Mouse (Mus musculus): ENCODE data around the gene Fcgr1.
"Not testable (repeated sequence)": the region's sequence is repeated elsewhere in the genome, so short reads cannot be mapped to it uniquely, and the experiment has no call there.

The Fcgr1 gene

DNA sequence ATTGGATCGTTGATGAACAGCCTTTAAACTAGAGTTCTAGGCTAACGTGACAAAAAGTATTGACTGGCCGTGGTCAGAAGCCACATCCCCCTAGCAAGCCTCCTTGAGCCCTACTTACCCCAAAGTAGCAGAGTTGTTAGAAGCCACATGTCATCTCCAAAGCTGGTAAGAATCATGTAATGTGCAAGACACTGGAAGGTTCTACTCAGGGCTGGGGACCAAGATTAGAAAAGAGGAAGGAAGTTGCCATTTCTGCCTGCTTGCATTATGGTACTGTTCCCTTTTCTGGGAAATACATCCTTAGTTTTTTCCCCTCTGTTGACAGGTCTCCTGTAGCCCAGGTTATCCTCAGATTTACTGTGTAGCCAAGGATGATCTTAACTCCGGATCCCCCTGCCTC, at the start of gene Fcgr1:
Gene Fcgr1 (minus strand): TSS at position 183 of the 400 bp plus-strand sequence.
- DNase-seq (ENCODE audit: low spot score in 2 of 2), result peak; percentile 18 to 20

- not testable (repeated sequence) for DNase-seq (ENCODE audit: low spot score in 2 of 2)
These were observed 48.9 kb upstream of the Fcgr1 start for GRCm38 (mm10) chr3:96342652-96343051.

DNA sequence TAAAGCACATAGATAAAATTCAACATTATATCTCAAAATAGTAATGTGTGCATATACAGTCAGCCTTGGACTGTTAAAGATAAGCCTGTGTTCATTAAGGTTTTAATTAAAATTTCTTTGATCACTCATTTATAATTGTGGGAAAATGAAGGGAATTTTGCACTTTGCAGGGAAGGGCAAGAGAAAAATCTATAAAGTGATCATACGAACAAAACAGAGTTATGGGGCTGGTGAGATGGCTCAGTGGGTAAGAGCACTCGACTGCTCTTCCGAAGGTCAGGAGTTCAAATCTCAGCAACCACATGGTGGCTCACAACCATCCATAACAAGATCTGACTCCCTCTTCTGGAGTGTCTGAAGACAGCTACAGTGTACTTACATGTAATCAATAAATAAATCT, 48.3 kb upstream of the Fcgr1 start:
- not testable (repeated sequence) for DNase-seq (ENCODE audit: low spot score in 2 of 2)

DNA sequence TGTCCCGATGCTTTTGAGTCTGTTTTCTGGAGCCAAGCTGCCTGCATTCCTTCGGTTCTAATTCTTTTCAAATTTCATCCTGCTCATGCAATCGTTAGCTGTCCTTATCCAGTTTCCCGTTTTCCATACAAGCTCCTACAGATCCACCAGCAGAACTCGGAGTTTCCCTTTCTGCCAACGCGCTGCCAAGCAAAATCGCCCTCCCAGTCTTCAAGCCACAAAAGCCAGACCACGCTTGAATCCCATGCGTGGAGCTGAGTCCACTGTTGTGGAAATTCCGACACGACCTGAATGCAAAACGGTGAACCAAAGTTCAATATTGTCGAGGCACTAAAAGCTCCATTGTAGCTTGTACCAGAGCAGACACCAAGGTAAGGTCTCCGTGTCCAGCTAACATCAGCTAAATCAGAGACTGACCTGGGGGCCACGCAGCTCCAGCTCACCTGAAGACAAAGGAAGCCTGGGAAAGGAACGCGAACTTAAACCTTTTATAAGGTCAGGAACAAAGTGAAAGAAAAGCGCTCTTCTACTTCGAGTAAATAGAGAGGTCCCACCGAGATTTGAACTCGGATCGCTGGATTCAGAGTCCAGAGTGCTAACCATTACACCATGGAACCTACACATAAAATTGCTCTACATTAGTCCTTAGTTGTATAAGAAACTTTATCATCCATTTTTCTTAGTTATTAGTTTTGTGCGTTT, 47.0 kb upstream of the Fcgr1 start:
- no peak for DNase-seq (ENCODE audit: low spot score in 2 of 2)

DNA sequence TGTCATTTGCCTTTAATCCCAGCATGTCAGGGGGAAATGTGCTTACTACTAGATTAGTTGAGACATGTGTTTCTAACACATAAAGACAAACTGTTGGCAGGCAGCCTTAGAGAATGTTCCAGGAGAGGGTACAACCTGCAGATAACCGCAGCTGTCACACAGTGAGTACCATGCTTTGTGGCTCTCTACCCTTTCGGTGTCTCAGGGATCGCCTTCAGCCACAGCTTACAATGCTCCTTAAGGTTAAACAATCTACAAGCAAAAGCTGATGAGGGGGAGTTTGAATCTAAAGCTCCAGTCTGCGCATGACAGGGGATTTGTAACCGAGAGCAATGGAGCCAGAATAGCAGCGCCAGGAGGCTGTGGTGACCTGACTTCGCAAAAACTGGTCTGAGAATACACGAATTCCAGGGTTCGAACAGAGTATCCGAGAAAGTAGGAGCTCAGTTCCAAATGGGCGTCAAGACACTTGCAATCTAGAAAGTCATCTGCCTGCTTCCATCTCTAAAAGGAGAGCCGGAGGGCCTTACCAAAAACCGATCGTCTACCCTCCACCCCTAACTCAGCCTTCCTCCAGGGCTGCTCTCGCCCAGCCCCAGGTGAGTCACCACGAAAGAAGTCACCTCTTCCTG, 45.2 kb upstream of the Fcgr1 start:
- no peak for DNase-seq (ENCODE audit: low spot score in 2 of 2)

GRCm38 (mm10) chr3:96338043-96338442, 44.3 kb upstream of the Fcgr1 start:
- DNase-seq (ENCODE audit: low spot score in 2 of 2), result no peak

DNA sequence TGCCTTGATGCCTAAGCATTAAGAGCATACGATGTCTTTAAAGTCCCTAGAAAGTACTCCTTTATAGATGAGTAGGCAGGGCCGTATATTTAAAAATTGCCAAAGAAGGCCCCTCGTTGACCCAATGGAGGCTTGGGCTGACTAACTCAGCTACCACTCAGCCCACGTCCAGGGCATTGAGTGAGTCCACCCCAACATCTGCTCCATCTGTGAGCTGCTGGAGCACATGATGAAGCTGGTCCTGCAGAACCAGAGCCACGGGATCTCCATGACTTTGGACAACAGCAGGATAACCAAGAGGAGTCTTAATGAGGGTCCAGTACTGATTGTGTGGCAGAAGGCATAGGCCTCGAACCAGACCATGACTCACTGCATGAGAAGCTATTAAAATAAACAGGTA, 43.5 kb upstream of the Fcgr1 start:
- no peak for DNase-seq (ENCODE audit: low spot score in 2 of 2)

- DNase-seq (ENCODE audit: low spot score in 2 of 2), result no peak
These were observed 42.9 kb upstream of the Fcgr1 start for GRCm38 (mm10) chr3:96336636-96337035.

- no peak for DNase-seq (ENCODE audit: low spot score in 2 of 2)
These were observed 41.8 kb upstream of the Fcgr1 start for GRCm38 (mm10) chr3:96335591-96335990.

- no peak for DNase-seq (ENCODE audit: low spot score in 2 of 2)
These were observed 41.4 kb upstream of the Fcgr1 start for GRCm38 (mm10) chr3:96335163-96335550.

- DNase-seq (ENCODE audit: low spot score in 2 of 2), result no peak
These were observed 40.7 kb upstream of the Fcgr1 start for GRCm38 (mm10) chr3:96334175-96335162.

GRCm38 (mm10) chr3:96333396-96334174, 39.8 kb upstream of the Fcgr1 start:
- DNase-seq (ENCODE audit: low spot score in 2 of 2), result no peak

DNA sequence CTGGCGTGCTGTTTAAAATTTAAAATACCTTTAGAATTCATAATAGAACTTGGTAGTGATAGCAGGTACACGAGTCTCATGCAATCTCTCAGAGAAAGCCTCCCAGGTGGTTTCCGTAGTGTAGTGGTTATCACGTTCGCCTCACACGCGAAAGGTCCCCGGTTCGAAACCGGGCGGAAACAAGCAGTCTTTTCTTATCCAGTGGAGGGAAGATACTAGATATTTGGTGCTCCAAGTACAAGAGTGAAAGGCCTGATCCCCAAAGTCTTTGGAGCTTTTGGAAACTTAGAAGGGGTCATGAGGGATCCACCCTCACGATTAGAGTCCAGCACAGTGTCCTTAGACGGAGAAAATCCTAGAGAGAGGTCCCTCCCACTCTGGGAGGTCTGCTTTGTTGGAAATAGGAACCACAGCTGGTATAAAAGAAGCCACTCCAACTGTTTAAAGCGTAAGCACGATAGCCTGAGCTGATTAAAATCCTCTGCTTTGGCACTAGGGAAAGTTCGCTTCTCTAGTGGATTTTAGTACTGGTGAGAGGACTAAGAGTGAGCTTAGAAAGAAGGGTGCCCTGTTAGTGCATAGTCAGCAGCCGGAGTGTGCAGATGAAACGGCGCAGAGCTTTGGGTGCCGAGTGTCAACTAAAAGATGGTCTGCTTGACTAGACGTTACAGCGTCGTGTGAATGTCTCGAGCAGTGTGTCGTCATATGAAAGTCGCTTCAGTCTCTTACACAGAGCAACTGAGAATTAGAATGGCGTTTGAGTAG, 39.0 kb upstream of the Fcgr1 start:
- DNase-seq (ENCODE audit: low spot score in 2 of 2), result no peak

DNA sequence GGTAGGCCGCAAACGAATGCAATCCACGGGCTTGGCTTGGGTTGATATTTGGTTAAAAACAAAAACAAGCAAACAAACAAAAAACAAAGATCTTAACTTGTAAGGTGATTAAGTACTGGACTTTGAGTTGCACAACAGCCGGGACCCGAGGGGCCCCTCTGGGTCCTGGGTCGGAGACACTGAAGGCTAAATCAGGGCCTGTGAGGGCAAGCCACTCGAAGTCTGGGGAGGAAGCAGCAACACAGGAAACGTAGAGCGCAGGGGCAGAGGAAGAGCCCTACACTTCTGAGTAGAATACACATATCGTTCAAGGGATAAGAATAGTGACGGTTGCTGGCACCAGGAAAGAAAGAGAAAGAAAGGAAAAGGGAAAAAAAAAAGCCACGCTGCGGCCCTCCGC, 38.2 kb upstream of the Fcgr1 start:
- DNase-seq (ENCODE audit: low spot score in 2 of 2), result no peak

DNA sequence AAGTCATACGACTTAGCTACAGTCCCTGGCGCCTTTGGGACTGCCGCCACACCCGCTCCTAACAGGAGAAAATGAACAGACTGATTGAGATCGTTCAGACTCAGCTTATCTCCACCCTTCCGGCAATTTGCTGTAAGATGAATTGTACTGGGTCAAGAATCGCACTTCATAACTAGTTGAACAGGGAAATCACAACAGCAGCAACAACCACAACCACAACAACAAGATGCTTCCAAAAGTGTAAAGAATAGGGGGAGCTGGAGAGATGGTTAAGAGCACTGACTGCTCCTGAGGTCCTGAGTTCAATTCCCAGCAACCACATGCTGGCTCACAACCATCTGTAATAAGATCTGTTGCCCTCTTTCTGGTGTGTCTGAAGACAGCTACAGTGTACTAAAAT, 37.7 kb upstream of the Fcgr1 start:
- DNase-seq (ENCODE audit: low spot score in 2 of 2), result no peak

DNA sequence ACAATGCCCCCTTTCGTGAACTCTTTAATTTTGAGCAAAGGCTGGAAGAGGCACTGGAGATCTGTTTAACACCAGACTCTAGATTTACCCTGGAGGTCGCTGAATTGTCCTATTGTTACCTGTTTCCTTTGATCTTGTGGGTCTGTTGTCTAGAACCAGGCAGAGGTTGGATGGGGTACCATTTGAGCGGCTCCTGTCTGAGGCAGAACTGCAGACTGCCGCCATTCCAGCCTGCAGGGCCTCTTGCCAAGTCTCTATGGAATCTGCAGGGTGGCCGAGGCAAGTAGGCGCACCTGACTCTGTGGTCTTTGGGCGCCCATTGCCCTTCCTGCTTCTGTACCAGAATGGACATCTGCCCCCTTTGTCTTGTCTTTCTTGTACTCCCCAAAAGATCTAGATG, 36.8 kb upstream of the Fcgr1 start:
- DNase-seq (ENCODE audit: low spot score in 2 of 2), result no peak

- DNase-seq (ENCODE audit: low spot score in 2 of 2), result no peak
These were observed 36.4 kb upstream of the Fcgr1 start for GRCm38 (mm10) chr3:96330181-96330580.

GRCm38 (mm10) chr3:96328730-96329387, 35.1 kb upstream of the Fcgr1 start:
- no peak for DNase-seq (ENCODE audit: low spot score in 2 of 2)

- DNase-seq (ENCODE audit: low spot score in 2 of 2), result peak in 1 of 2 experiments; percentile 12
These were observed 34.4 kb upstream of the Fcgr1 start for GRCm38 (mm10) chr3:96328060-96328729.

DNA sequence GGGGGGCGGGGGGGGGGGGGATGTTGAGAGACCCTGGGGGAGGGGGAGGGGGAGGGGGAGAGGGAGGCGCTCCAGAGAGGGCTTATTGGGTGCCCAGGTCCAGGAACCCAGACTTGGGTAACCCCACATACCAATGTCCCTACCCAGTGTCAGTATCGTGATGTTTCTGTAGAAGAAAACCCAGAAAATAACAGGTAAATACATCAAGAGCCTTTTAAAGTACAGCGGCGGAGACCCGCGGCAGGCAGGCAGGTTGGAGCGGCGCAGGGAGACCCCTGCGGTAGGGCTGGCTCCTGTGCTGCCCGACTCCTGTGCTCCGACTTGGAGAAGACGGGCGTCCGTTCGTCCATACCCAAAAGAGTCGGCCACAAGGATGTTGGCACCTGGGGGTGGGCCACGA, 33.9 kb upstream of the Fcgr1 start:
- no peak for DNase-seq (ENCODE audit: low spot score in 2 of 2)

Data from heart, adult 9 months (tissue).